Mouse (Mus musculus) right cerebral cortex, postnatal 25 days (tissue): ENCODE measurements around the gene Fkbp1a.

ENCODE experiments used
- DNase-seq: peaks from one replicate; pipeline ENCODE4 v3.0.0; 2022

Gene Fkbp1a

DNA sequence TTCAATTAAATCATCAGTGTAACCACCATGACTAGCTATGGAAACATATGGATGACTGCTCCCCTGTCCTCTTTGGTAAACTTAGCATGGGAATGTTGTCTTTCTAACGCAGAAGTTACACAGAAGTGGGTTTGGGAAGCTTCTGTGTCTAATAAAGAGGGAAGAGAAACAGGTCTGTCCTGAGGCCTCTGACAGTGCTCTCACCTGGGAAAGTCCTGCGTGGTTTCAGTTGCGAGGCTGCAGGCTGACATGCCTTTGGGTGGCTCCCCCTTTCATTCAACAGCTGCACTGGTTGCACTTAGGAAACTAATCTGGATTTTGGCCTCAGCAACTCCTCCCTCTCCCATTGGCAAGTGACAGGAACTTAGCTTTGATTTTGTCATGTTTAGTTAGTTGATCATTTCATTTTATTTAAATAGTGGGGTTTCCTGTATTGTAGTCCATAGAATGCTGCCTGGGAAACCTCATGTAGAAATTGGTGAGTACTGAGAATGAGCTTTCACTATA lies 7.4 kb downstream of the Fkbp1a start:
- DNase-seq = no peak

- no peak for DNase-seq
These were observed 20.9 kb downstream of the Fkbp1a start for GRCm38 (mm10) chr2:151562930-151563921.

GRCm38 (mm10) chr2:151564006-151564405 lies 21.7 kb downstream of the Fkbp1a start:
- DNase-seq = no peak

- no peak for DNase-seq
These were observed 22.7 kb downstream of the Fkbp1a start for GRCm38 (mm10) chr2:151564986-151565385.

DNA sequence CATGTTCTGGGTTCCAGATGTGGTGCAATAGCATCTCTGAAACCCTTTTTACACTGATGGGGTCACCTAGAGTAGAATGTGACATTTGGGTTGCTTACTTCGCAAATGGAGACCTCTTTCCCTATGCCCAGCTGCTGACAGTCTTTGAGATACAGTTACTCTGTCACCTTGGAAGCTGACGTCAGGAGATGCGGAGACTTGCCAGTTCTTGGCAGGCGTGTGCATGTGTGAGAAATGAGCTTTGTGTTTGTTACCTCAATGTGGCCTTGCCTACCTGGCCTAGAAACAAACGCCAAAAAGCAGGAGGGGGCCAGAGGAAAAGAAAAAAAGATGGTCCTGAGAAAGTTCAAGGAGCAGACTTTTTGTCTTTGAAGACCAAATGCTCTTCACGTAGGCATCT lies 24.6 kb downstream of the Fkbp1a start:
- DNase-seq = no peak

- DNase-seq = no peak
These were observed 27.2 kb downstream of the Fkbp1a start for GRCm38 (mm10) chr2:151569452-151569851.

DNA sequence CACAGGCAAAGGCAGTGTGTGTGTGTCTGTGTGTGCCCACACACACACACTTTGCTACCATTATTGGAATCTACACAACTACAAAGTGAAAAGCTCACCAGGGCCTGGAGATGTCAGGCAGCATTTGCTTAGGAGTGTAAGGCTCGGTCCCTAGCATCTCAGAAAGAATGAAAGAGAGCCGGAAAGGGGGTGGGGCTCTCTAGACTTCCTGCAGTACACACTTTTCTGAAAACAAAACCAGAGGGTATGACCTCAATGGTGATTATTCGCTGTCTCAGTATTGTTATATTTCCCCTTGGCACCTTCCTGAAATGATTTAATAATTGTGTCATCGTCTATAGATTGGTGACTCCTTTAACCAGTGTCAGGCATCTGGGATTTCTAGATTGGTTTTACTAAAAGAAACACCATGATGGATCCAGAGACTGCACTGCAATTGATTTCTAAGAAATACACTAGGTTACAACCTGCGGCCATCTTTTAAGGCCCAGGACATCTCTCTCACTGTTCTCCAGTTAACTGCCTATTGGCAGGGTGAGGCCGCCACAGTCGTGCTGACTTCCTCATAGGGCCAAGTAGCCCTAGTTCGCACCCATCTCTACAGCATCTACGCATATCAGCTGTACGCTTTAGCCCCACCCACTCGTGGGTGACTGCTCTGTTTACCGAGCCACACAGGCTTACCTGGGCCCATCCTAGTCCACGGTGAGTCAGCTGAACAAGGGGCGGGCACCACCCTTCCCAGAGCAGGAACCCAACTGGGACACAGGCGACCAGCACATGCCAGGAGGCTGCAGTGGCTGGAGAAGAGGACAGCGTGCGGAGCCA lies 29.8 kb downstream of the Fkbp1a start, which contains the start of gene Sdcbp2:
Gene Sdcbp2 (plus strand): TSS at position 750 of the 828 bp plus-strand sequence.
- no peak for DNase-seq

DNA sequence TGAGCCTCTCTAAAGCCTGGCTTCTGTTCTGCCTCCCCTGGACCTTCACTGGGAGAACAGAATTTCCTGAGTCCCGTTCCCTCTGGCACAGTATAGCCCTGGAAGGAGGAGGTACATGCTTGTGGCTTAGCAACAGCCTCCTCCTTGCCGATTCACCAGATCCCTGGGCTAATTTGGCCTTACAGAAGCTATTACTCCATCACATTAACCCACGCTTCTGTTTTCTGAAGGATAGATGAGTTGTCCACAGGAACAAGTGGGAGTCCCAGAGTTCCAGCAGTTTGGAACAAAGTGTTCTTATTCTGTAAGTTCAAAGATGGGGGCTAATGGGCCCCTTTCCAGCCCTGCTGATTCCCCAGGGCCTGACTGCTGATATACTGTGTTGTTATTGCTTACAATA lies 31.4 kb downstream of the Fkbp1a start:
- DNase-seq = no peak

GRCm38 (mm10) chr2:151574607-151575006 lies 32.3 kb downstream of the Fkbp1a start:
- peak; percentile 79 for DNase-seq

- DNase-seq = no peak
These were observed 32.9 kb downstream of the Fkbp1a start for GRCm38 (mm10) chr2:151575119-151575698.

DNA sequence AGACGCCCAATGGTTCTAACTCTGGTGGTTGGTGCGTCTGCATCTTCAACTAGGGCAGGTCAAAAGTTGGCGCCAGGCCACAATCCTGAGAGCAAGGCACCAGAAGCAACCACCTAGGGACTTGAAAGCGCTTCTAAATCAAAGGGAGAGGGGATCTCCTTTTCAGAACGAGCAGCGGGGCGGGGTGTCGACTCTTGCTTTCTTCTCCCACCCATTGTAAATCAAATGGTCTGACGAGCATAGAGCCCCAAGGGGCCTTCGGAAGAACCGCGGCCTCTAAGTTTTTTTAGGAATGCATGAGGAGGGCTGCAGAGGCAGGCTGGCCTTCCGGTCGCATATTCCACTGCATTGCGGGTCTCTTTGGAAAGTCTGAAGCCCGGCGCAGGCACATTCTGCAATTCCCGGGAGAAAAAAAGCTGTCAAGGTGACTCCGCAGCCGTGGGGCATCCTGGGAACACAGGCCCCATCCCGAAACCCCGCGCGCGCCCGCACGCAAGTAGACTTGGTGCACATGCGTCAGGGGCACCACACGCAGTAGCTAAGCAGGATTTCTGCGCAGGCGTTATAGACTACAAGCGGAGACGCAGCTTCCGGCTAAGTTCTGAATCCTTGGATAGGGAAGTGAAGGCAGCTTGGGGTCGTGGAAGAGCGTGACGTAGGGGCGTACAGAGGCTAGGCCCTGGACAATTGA lies 33.6 kb downstream of the Fkbp1a start:
- peak; percentile 94 for DNase-seq

DNA sequence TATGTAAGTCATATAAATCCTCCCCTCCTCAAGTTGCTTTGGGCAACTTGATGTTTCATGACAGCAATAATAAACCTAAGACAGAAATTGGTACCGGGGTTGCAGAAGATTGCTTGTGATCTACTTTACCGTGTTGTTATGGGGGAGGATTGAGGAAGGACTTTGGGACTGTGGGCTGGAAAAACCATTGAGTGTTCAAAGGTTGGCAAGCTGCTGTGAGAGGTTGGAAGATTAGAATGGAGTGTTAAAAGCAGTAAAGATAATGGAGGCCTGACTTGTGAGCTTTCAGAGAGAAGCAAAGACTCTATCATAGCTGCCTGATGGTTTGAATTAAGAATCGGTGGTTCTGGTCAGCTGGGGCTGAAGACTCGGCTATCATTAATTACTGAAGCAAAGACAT lies 36.9 kb downstream of the Fkbp1a start:
- DNase-seq = no peak

GRCm38 (mm10) chr2:151580945-151581344 lies 38.7 kb downstream of the Fkbp1a start:
- no peak for DNase-seq

DNA sequence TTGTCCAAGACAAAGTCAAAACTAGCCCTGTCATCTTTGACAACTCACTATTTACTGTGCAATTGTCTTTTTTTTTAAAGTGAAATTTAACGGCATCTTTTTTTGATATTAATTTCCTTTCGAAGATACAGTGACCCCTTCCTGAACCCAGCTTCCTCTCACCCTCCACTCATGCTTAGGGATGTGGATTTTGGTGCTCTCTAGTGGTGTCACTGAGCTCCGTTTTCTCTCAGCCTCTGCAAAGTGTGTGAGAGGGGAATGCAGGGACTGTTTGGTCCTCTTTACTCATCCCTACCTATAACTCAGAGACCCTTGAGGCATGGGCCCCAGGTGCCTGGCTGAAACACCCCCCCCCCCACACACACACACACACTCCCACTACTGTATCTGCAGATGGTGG lies 43.7 kb downstream of the Fkbp1a start:
- no peak for DNase-seq

DNA sequence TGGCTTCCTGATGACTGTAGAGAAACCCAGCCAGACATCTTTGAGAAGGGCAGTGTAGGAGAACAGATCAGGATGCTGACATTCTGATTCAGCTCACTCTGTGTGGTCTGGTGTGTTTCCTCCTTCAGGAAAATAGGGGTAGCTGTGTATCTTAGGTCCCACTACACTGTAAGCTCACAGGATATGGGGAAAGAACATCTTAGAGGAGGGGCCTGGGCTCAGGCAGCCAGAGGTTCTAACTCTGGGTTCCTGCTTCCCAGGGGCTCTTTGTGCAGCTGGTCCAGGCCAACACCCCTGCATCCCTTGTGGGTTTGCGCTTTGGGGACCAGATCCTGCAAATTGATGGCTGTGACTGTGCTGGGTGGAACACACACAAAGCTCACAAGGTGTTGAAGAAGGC lies 44.5 kb downstream of the Fkbp1a start:
- DNase-seq = no peak

- DNase-seq = no peak
These were observed 45.0 kb downstream of the Fkbp1a start for GRCm38 (mm10) chr2:151587306-151587705.

GRCm38 (mm10) chr2:151598068-151598467 lies 55.8 kb downstream of the Fkbp1a start:
- peak; percentile 67 for DNase-seq

GRCm38 (mm10) chr2:151602106-151602505 lies 59.8 kb downstream of the Fkbp1a start:
- DNase-seq = no peak

DNA sequence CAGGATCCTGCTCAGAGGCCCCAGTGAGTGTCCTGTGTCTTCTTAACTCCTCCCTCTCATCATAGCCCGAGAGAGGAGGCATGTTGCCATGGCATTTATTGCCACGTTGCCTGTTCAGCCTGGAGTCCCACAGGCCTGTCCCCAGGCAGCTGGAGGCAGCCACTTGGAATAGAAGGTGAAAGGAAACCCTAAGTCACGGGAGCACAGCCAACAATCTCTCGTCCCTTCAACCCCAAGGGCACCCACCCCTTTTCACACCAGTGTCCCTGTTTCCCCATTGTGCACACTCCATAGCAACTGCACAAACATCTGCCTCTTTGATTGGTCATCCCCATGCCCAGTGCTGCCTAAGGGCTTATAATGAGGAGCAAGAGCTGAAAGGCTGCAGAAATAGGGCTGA lies 61.3 kb downstream of the Fkbp1a start:
- no peak for DNase-seq

DNA sequence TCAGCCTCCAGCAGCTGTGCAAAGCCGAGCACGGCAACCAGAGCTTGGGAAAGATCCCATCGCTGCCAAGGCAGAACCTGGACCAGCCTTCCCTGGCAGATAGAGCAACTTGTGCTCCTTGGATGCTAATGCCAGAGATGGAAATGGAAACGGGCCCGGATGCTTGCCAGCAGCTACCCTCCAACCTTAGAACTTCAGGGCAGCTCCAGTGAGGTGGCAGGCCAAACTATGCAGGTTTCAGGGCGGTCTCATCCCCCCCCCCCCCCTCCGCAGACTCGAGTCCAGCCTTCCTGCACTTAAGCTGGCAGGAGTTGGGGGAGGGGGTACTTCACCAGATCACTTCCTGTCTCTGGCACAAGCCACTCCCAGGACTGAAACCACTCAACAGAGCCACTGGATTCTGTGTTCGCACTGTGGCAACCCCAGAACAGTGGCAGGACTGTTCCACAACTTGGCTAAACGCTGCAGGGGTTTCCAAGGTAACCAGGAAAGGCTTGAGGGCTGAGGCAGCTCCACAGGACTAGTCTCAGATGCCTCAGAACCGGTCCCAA lies 63.2 kb downstream of the Fkbp1a start:
- DNase-seq = peak; percentile 80

- no peak for DNase-seq
These were observed 66.2 kb downstream of the Fkbp1a start for GRCm38 (mm10) chr2:151608435-151608834.

GRCm38 (mm10) chr2:151609974-151610373 lies 67.7 kb downstream of the Fkbp1a start:
- no peak for DNase-seq
